Mouse (Mus musculus): ENCODE results near the gene Hoxa3. TPM values are rescaled to one million over a fixed set of nuclear protein-coding genes. Genes with fewer than 3 reads are reported as not detected.
A peak's percentile ranks its signal among the peaks of the same experiment; 100 is the strongest.

The Hoxa3 gene
- total and polyA plus RNA-seq, 3 experiments: 0.55 to 1.3 (median 0.76) TPM

GRCm38 (mm10) chr6:52252016-52252774 is 39.1 kb upstream of the Hoxa3 start:
- no peaks in the 10 kb centered on the region for H3K36me3 ChIP-seq (ENCODE audit: control insufficient read depth, insufficient read depth, low read length)
- DNase-seq: peak in 1 of 2 experiments; percentile 18
- no peaks in the 10 kb centered on the region for H3K4me1 ChIP-seq (ENCODE audit: control insufficient read depth, insufficient read depth, low read length)
- 9% methylated on average over 24 of the region's 24 CpGs for WGBS
- no peak overlapping the region for H3K27ac ChIP-seq
- intact Hi-C loops (cut with DNase I): loop anchor here (5.0 kb wide), 1 partner anchor 35 kb away; no protein-coding TSS in a partner anchor
- H3K79me2 ChIP-seq (replicated peaks; ENCODE audit: control insufficient read depth, insufficient read depth, low read length): no peaks in the 10 kb centered on the region
- no peak overlapping the region for H3K4me3 ChIP-seq
- no peak overlapping the region for H3K9ac ChIP-seq (ENCODE audit: low read depth, low read length)
- peaks cover 34% of the 10 kb centered on the region for H3K27me3 ChIP-seq (ENCODE audit: control insufficient read depth, insufficient read depth, low read length)
- TF ChIP-seq POLR2A (IDR thresholded peaks at IDR 0.05; ENCODE audit: insufficient read depth, low read depth, low read length): no peak
- no peak for TF ChIP-seq EP300 (IDR thresholded peaks at IDR 0.05; ENCODE audit: insufficient read depth, low read depth, low read length)
- no peak for TF ChIP-seq CTCF (IDR thresholded peaks at IDR 0.05)

GRCm38 (mm10) chr6:52251177-52251879 is 38.2 kb upstream of the Hoxa3 start:
- H3K27me3 ChIP-seq (ENCODE audit: control insufficient read depth, insufficient read depth, low read length): peaks cover 38% of the 10 kb centered on the region
- H3K79me2 ChIP-seq (replicated peaks; ENCODE audit: control insufficient read depth, insufficient read depth, low read length): no peaks in the 10 kb centered on the region
- peak in 1 of 2 experiments; percentile 13 for DNase-seq
- intact Hi-C loops (cut with DNase I): loop anchor here (5.0 kb wide), 1 partner anchor 34 kb away; no protein-coding TSS in a partner anchor
- no peak overlapping the region for H3K4me3 ChIP-seq
- no peaks in the 10 kb centered on the region for H3K4me1 ChIP-seq (ENCODE audit: control insufficient read depth, insufficient read depth, low read length)
- H3K9ac ChIP-seq (ENCODE audit: low read depth, low read length): no peak overlapping the region
- no peaks in the 10 kb centered on the region for H3K36me3 ChIP-seq (ENCODE audit: control insufficient read depth, insufficient read depth, low read length)
- H3K27ac ChIP-seq: no peak overlapping the region
- no peak for TF ChIP-seq EP300 (IDR thresholded peaks at IDR 0.05; ENCODE audit: insufficient read depth, low read depth, low read length)
- no peak for TF ChIP-seq POLR2A (IDR thresholded peaks at IDR 0.05; ENCODE audit: insufficient read depth, low read depth, low read length)
- no peak for TF ChIP-seq CTCF (IDR thresholded peaks at IDR 0.05)
- WGBS: 12% methylated on average over 7 of the region's 7 CpGs

- intact Hi-C loops (cut with DNase I): loop anchor here (5.0 kb wide), 1 partner anchor 33 kb away; no protein-coding TSS in a partner anchor
These were observed 36.7 kb upstream of the Hoxa3 start for GRCm38 (mm10) chr6:52249826-52250225.

GRCm38 (mm10) chr6:52249415-52249738 is 36.2 kb upstream of the Hoxa3 start:
- no peaks in the 10 kb centered on the region for H3K36me3 ChIP-seq (ENCODE audit: control insufficient read depth, insufficient read depth, low read length)
- no peak overlapping the region for H3K9ac ChIP-seq (ENCODE audit: low read depth, low read length)
- 4% methylated on average over 16 of the region's 16 CpGs for WGBS
- intact Hi-C loops (cut with DNase I): no loop called here
- H3K4me3 ChIP-seq: no peak overlapping the region
- no peak for DNase-seq
- no peak for TF ChIP-seq CTCF (IDR thresholded peaks at IDR 0.05)
- TF ChIP-seq POLR2A (IDR thresholded peaks at IDR 0.05; ENCODE audit: insufficient read depth, low read depth, low read length): no peak
- no peak for TF ChIP-seq EP300 (IDR thresholded peaks at IDR 0.05; ENCODE audit: insufficient read depth, low read depth, low read length)
- H3K27me3 ChIP-seq (ENCODE audit: control insufficient read depth, insufficient read depth, low read length): peaks cover 49% of the 10 kb centered on the region
- no peak overlapping the region for H3K27ac ChIP-seq
- H3K79me2 ChIP-seq (replicated peaks; ENCODE audit: control insufficient read depth, insufficient read depth, low read length): no peaks in the 10 kb centered on the region
- no peaks in the 10 kb centered on the region for H3K4me1 ChIP-seq (ENCODE audit: control insufficient read depth, insufficient read depth, low read length)

More at GRCm38 (mm10) chr6:52249826-52250225, 36.7 kb upstream of the Hoxa3 start:
- TF ChIP-seq EP300 (IDR thresholded peaks at IDR 0.05; ENCODE audit: insufficient read depth, low read depth, low read length): no peak
- TF ChIP-seq POLR2A (IDR thresholded peaks at IDR 0.05; ENCODE audit: insufficient read depth, low read depth, low read length): no peak
- TF ChIP-seq CTCF (IDR thresholded peaks at IDR 0.05): no peak
- no peaks in the 10 kb centered on the region for H3K79me2 ChIP-seq (replicated peaks; ENCODE audit: control insufficient read depth, insufficient read depth, low read length)
- H3K27ac ChIP-seq: no peak overlapping the region
- H3K4me1 ChIP-seq (ENCODE audit: control insufficient read depth, insufficient read depth, low read length): no peaks in the 10 kb centered on the region
- no peak overlapping the region for H3K9ac ChIP-seq (ENCODE audit: low read depth, low read length)
- H3K27me3 ChIP-seq (ENCODE audit: control insufficient read depth, insufficient read depth, low read length): peaks cover 48% of the 10 kb centered on the region
- 5% methylated on average over 4 of the region's 4 CpGs for WGBS
- H3K36me3 ChIP-seq (ENCODE audit: control insufficient read depth, insufficient read depth, low read length): no peaks in the 10 kb centered on the region
- no peak overlapping the region for H3K4me3 ChIP-seq
- DNase-seq: peak in 1 of 2 experiments; percentile 13

- H3K27me3 ChIP-seq (ENCODE audit: control insufficient read depth, insufficient read depth, low read length): peaks cover 48% of the 10 kb centered on the region
- 5% methylated on average over 27 of the region's 27 CpGs for WGBS
- DNase-seq: peak in 1 of 2 experiments; percentile 27
- no peaks in the 10 kb centered on the region for H3K4me1 ChIP-seq (ENCODE audit: control insufficient read depth, insufficient read depth, low read length)
- TF ChIP-seq EP300 (IDR thresholded peaks at IDR 0.05; ENCODE audit: insufficient read depth, low read depth, low read length) (no peak), CTCF (IDR thresholded peaks at IDR 0.05) (no peak), POLR2A (IDR thresholded peaks at IDR 0.05; ENCODE audit: insufficient read depth, low read depth, low read length) (no peak)
- H3K79me2 ChIP-seq (replicated peaks; ENCODE audit: control insufficient read depth, insufficient read depth, low read length): no peaks in the 10 kb centered on the region
- H3K4me3 ChIP-seq: no peak overlapping the region
- intact Hi-C loops (cut with DNase I): no loop called here
- H3K36me3 ChIP-seq (ENCODE audit: control insufficient read depth, insufficient read depth, low read length): no peaks in the 10 kb centered on the region
- no peak overlapping the region for H3K9ac ChIP-seq (ENCODE audit: low read depth, low read length)
- no peak overlapping the region for H3K27ac ChIP-seq
These were observed 35.7 kb upstream of the Hoxa3 start for GRCm38 (mm10) chr6:52248638-52249414.

Data from heart, adult 2 months (tissue).